In genomic region chr2:143062432-143062811, GRCm38 (mm10) we compare ENCODE assay signal across 9 mouse cellular contexts. TPM values are rescaled to one million over a fixed set of nuclear protein-coding genes. Genes with fewer than 3 reads are reported as not detected.
DNase-seq lines count a peak whose midpoint lies in the region; ATAC-seq and TF ChIP-seq lines count a peak whose summit lies in the region.
"Had no signal": no experiment of that assay in that cellular context is flagged by ENCODE, and none has a peak within 500 bp of the region (broad histone marks: within the 10 kb centered on the region; RNA-seq: fewer than 3 reads in every experiment).

No protein-coding gene starts in this region.

- no peak for TF ChIP-seq CTCF in bone marrow macrophage, adult 2 months (IDR thresholded peaks at IDR 0.05; ENCODE audit: low read depth, low read length)

- H3K9ac ChIP-seq in heart, embryonic 15.5 days = peak overlapping the region; percentile 87; the same call in 1 of the 2 replicates
- no peak overlapping the region for H3K9ac ChIP-seq in hindbrain, embryonic 12.5 days
- peak overlapping the region; percentile 87; the same call in 1 of the 2 replicates for H3K9ac ChIP-seq in midbrain, embryonic 12.5 days (replicated peaks)

- WGBS in heart, embryonic 15.5 days = 43% methylated on average over 6 of the region's 6 CpGs
- WGBS in hindbrain, embryonic 12.5 days = 52% methylated on average over 6 of the region's 6 CpGs
- 43% methylated on average over 6 of the region's 6 CpGs for whole genome bisulfite sequencing in midbrain, embryonic 12.5 days

- H3K36me3 ChIP-seq in heart, embryonic 15.5 days = peaks cover 9% of the 10 kb centered on the region; the same call in 1 of the 2 replicates
- peaks cover 17% of the 10 kb centered on the region for H3K36me3 ChIP-seq in hindbrain, embryonic 12.5 days
- H3K36me3 ChIP-seq in midbrain, embryonic 12.5 days = peaks cover 24% of the 10 kb centered on the region

- intact Hi-C loops in heart, postnatal 25 days (cut with DNase I) = loop anchor here (5.0 to 10.0 kb wide), 2 partner anchors 160 to 1302 kb away; partner anchors contain the start of genes Kat14, Kif16b and Pet117
- intact Hi-C loops in left cerebral cortex, postnatal 36 days (cut with DNase I) = loop anchor here (5.0 kb wide), 1 partner anchor 160 kb away; the partner anchor contains the start of gene Kif16b

- no peak for ATAC-seq in heart, embryonic 15.5 days (replicated peaks; ENCODE audit: insufficient number of reproducible peaks, insufficient read depth, low FRiP score, low read depth)
- ATAC-seq in hindbrain, embryonic 12.5 days (ENCODE audit: low FRiP score) = no peak
- no peak; the same call in 1 of the 2 replicates for ATAC-seq in midbrain, embryonic 12.5 days (ENCODE audit: low FRiP score, low read depth)

- no peaks in the 10 kb centered on the region for H3K27me3 ChIP-seq in heart, embryonic 15.5 days
- H3K27me3 ChIP-seq in hindbrain, embryonic 12.5 days = no peaks in the 10 kb centered on the region
- H3K27me3 ChIP-seq in midbrain, embryonic 12.5 days = no peaks in the 10 kb centered on the region

- no peaks in the 10 kb centered on the region for H3K9me3 ChIP-seq in heart, embryonic 15.5 days (replicated peaks)
- no peaks in the 10 kb centered on the region for H3K9me3 ChIP-seq in hindbrain, embryonic 12.5 days (replicated peaks)
- no peaks in the 10 kb centered on the region for H3K9me3 ChIP-seq in midbrain, embryonic 12.5 days

- DNase-seq in heart, postnatal 25 days (ENCODE audit: low spot score) = no peak
- no peak for DNase-seq in left cerebral cortex, postnatal 36 days (ENCODE audit: low spot score in 2 of 2)
- DNase-seq in left cerebral cortex, adult 8-10 months (ENCODE audit: low spot score in 2 of 2) = no peak
- DNase-seq in natural killer cell, adult 2 months (ENCODE audit: low spot score in 2 of 2) = no peak

- peak overlapping the region; percentile 96 for H3K4me3 ChIP-seq in heart, embryonic 15.5 days
- H3K4me3 ChIP-seq in bone marrow macrophage, adult 2 months (ENCODE audit: insufficient read depth, low read length) = peak overlapping the region; percentile 91
- peak overlapping the region; percentile 93 for H3K4me3 ChIP-seq in hindbrain, embryonic 12.5 days
- peak overlapping the region; percentile 95 for H3K4me3 ChIP-seq in midbrain, embryonic 12.5 days

- peak overlapping the region; percentile 73 for H3K4me2 ChIP-seq in heart, embryonic 15.5 days
- peak overlapping the region; percentile 49 for H3K4me2 ChIP-seq in hindbrain, embryonic 12.5 days (replicated peaks)
- H3K4me2 ChIP-seq in midbrain, embryonic 12.5 days (replicated peaks) = peak overlapping the region; percentile 90

- H3K27ac ChIP-seq in heart, embryonic 15.5 days = no peak overlapping the region
- no peak overlapping the region for H3K27ac ChIP-seq in bone marrow macrophage, adult 2 months (ENCODE audit: insufficient read depth, low read depth, low read length)
- no peak overlapping the region for H3K27ac ChIP-seq in hindbrain, embryonic 12.5 days
- H3K27ac ChIP-seq in midbrain, embryonic 12.5 days (replicated peaks) = no peak overlapping the region

- no peak for TF ChIP-seq POLR2A in bone marrow macrophage, adult 2 months (IDR thresholded peaks at IDR 0.05; ENCODE audit: borderline replicate concordance, low read depth, low read length)

- peaks cover 5% of the 10 kb centered on the region; the same call in 1 of the 2 replicates for H3K4me1 ChIP-seq in heart, embryonic 15.5 days (replicated peaks)
- peaks cover 10% of the 10 kb centered on the region; the same call in 1 of the 2 replicates for H3K4me1 ChIP-seq in bone marrow macrophage, adult 2 months (ENCODE audit: control insufficient read depth, insufficient read depth, low read length)
- H3K4me1 ChIP-seq in hindbrain, embryonic 12.5 days = peaks cover 6% of the 10 kb centered on the region
- peaks cover 6% of the 10 kb centered on the region for H3K4me1 ChIP-seq in midbrain, embryonic 12.5 days

RNA-seq across cellular contexts. Expression of gene Snrpb2, which starts 0.4 kb away (rescaled TPM):
- 34.0 and 41.2 TPM in 2 replicates for polyA plus RNA-seq in heart, embryonic 15.5 days (2015; fragmentation: Nextera tagmentation; extraction: Ambion mirVana)
- 10 to 100 TPM; 20.0 to 20.2 TPM for total RNA-seq in heart, postnatal 25 days (2021)
- 124 and 140 TPM in 2 replicates for polyA plus RNA-seq in bone marrow macrophage, adult 2 months (2012; ENCODE audit: insufficient read depth, insufficient read length, missing spikeins)
- polyA plus RNA-seq in hindbrain, embryonic 12.5 days (2016; fragmentation: Nextera tagmentation; extraction: Ambion mirVana) = 89.7 and 97.7 TPM in 2 replicates
- polyA plus RNA-seq in midbrain, embryonic 12.5 days (2016; fragmentation: Nextera tagmentation; extraction: Ambion mirVana) = 101 and 102 TPM in 2 replicates
- 10 to 100 TPM; 31.2 to 41.7 TPM for total RNA-seq in left cerebral cortex, postnatal 36 days (2021)
- total RNA-seq in left cerebral cortex, adult 8-10 months (2022) = 10 to 100 TPM; 32.3 to 39.4 (median 34.5) TPM

RNA-seq across cellular contexts. Expression of gene Otor, which starts 15.9 kb away (rescaled TPM):
- polyA plus RNA-seq in heart, embryonic 15.5 days (2015; fragmentation: Nextera tagmentation; extraction: Ambion mirVana) = 0.21 and 0.65 TPM in 2 replicates
- not detected for total RNA-seq in heart, postnatal 25 days (2021)
- polyA plus RNA-seq in bone marrow macrophage, adult 2 months (2012; ENCODE audit: insufficient read depth, insufficient read length, missing spikeins) = not detected in 2 replicates
- polyA plus RNA-seq in hindbrain, embryonic 12.5 days (2016; fragmentation: Nextera tagmentation; extraction: Ambion mirVana) = 3.4 and 4.9 TPM in 2 replicates
- polyA plus RNA-seq in midbrain, embryonic 12.5 days (2016; fragmentation: Nextera tagmentation; extraction: Ambion mirVana) = 3.3 and 3.5 TPM in 2 replicates
- total RNA-seq in left cerebral cortex, postnatal 36 days (2021) = not detected
- total RNA-seq in left cerebral cortex, adult 8-10 months (2022) = not detected
- total RNA-seq: layer of hippocampus, postnatal 10 days had no signal
